Mouse (Mus musculus) limb, embryonic 14.5 days (tissue): Measurements from ENCODE around the gene Epb41l2. TPM values are rescaled to one million over a fixed set of nuclear protein-coding genes. Genes with fewer than 3 reads are reported as not detected.

Experiments
- ATAC-seq: fragments of 200-750 bp; cut with Nextera tagmentation; 2 replicates; pipeline ENCODE4 v1.8.0; 2017; ENCODE audit warnings: low read depth, moderate number of reproducible peaks, moderate TSS enrichment; ENCODE audit not compliant: low FRiP score
- DNase-seq: peaks from one replicate; pipeline ENCODE4 v3.0.0-alpha.2; 2015; ENCODE audit warnings: low spot score
- H3K27ac ChIP-seq: fragments of 300-500 bp; sonication (generic); replicated peaks from 2 replicates; pipeline ENCODE4 v1.5.1; 2014; ENCODE audit warnings: low read depth, mild to moderate bottlenecking, low read length, moderate library complexity, mixed read lengths
- H3K27me3 ChIP-seq: fragments of 300-500 bp; sonication (generic); 2 replicates; pipeline ENCODE4 v1.6.1; 2014; ENCODE audit warnings: low read length, mixed read lengths; ENCODE audit not compliant: control insufficient read depth, insufficient read depth
- H3K36me3 ChIP-seq: fragments of 300-500 bp; sonication (generic); 2 replicates; pipeline ENCODE4 v1.6.1; 2014; ENCODE audit warnings: mild to moderate bottlenecking, low read length, moderate library complexity, mixed read lengths; ENCODE audit not compliant: control insufficient read depth, insufficient read depth
- H3K4me1 ChIP-seq: fragments of 300-500 bp; sonication (generic); 2 replicates; pipeline ENCODE4 v1.6.1; 2014; ENCODE audit warnings: antibody characterized with exemption, low read length, mixed read lengths; ENCODE audit not compliant: control insufficient read depth, insufficient read depth
- H3K4me2 ChIP-seq: fragments of 300-500 bp; sonication (generic); replicated peaks from 2 replicates; pipeline ENCODE4 v1.6.1; 2014; ENCODE audit warnings: low read depth, mild to moderate bottlenecking, low read length, moderate library complexity; ENCODE audit not compliant: severe bottlenecking
- H3K4me3 ChIP-seq: fragments of 300-500 bp; sonication (generic); replicated peaks from 2 replicates; pipeline ENCODE4 v1.5.1; 2014; ENCODE audit warnings: low read length
- H3K9ac ChIP-seq: fragments of 300-500 bp; sonication (generic); 2 replicates; pipeline ENCODE4 v1.6.1; 2014; ENCODE audit warnings: mild to moderate bottlenecking, low read depth, low read length, moderate library complexity; ENCODE audit not compliant: severe bottlenecking
- H3K9me3 ChIP-seq: fragments of 300-500 bp; sonication (generic); 2 replicates; pipeline ENCODE4 v1.6.1; 2016; ENCODE audit warnings: low read length; ENCODE audit not compliant: control insufficient read depth
- POLR2A ChIP-seq: fragments of 200-500 bp; IDR thresholded peaks from 2 replicates; pipeline ENCODE4 v1.8.0; 2012; ENCODE audit warnings: inconsistent platforms, mild to moderate bottlenecking, moderate library complexity, borderline replicate concordance; ENCODE audit not compliant: insufficient read depth, insufficient read length; ENCODE audit errors: extremely low read depth
- WGBS: fragments of 180-500 bp; shearing (Covaris S2); extraction: QIAGEN DNeasy Blood & Tissue Kit; methylation state at CpG from one replicate; pipeline ENCODE4 v1.1.7; 2014; 5-methylcytosine and 5-hydroxymethylcytosine counted together
- polyA plus RNA-seq, 2 experiments: library from polyadenylated mRNA; depleted of rRNA in 1 of 2; stranded (reverse) in 1 of 2; unstranded in 1 of 2; fragments of >200 nt; fragmentation: Nextera tagmentation in 1 of 2; extraction: Ambion mirVana in 1 of 2; gene quantifications; 2 replicates each; pipeline versions ENCODE4 v1.2.1 to v1.2.3; 2012 to 2014

Epb41l2 gene
- polyA plus RNA-seq, 2 experiments: 78.1 to 143 TPM

- Histone ChIP-seq H3K27ac (no peak overlapping the region), H3K9me3 (no peaks in the 10 kb centered on the region), H3K4me1 (no peaks in the 10 kb centered on the region; the same call in 1 of the 2 replicates), H3K4me3 (no peak overlapping the region), H3K4me2 (no peak overlapping the region), H3K36me3 (0 out of 2 replicates have a peak, but pooled peaks cover 2% of the 10 kb centered on the region), H3K9ac (no peak overlapping the region), H3K27me3 (no peaks in the 10 kb centered on the region)
- 71% methylated on average over 1 of the region's 1 CpGs for WGBS
- no peak for TF ChIP-seq POLR2A
- no peak for ATAC-seq
- DNase-seq: no peak
These were observed 102.2 kb downstream of the Epb41l2 start for GRCm38 (mm10) chr10:25461832-25462231.

GRCm38 (mm10) chr10:25462669-25463068 is 103.1 kb downstream of the Epb41l2 start:
- ATAC-seq (no peak; the same call in 1 of the 2 replicates), DNase-seq (no peak)
- H3K36me3 ChIP-seq: no peaks in the 10 kb centered on the region
- H3K27me3 ChIP-seq: no peaks in the 10 kb centered on the region
- H3K9ac ChIP-seq: no peak overlapping the region
- H3K27ac ChIP-seq: no peak overlapping the region
- no peak overlapping the region for H3K4me2 ChIP-seq
- no peak overlapping the region for H3K4me3 ChIP-seq
- H3K9me3 ChIP-seq: no peaks in the 10 kb centered on the region
- 81% methylated on average over 3 of the region's 3 CpGs for WGBS
- TF ChIP-seq POLR2A: no peak
- no peaks in the 10 kb centered on the region; the same call in 1 of the 2 replicates for H3K4me1 ChIP-seq

- WGBS: 51% methylated on average over 2 of the region's 2 CpGs
- Histone ChIP-seq H3K27ac (no peak overlapping the region), H3K4me2 (no peak overlapping the region), H3K27me3 (no peaks in the 10 kb centered on the region), H3K9ac (no peak overlapping the region), H3K4me3 (no peak overlapping the region), H3K36me3 (peaks cover 19% of the 10 kb centered on the region), H3K9me3 (no peaks in the 10 kb centered on the region), H3K4me1 (no peaks in the 10 kb centered on the region; the same call in 1 of the 2 replicates)
- DNase-seq (no peak), ATAC-seq (no peak; the same call in 1 of the 2 replicates)
- no peak for TF ChIP-seq POLR2A
These were observed 106.9 kb downstream of the Epb41l2 start for GRCm38 (mm10) chr10:25466493-25466892.

- no peaks in the 10 kb centered on the region for H3K27me3 ChIP-seq
- H3K9ac ChIP-seq: no peak overlapping the region
- H3K27ac ChIP-seq: no peak overlapping the region
- no peaks in the 10 kb centered on the region for H3K9me3 ChIP-seq
- peak; percentile 67; the same call in 1 of the 2 replicates for ATAC-seq
- no peak overlapping the region for H3K4me3 ChIP-seq
- WGBS: 62% methylated on average over 2 of the region's 2 CpGs
- peaks cover 31% of the 10 kb centered on the region for H3K36me3 ChIP-seq
- H3K4me2 ChIP-seq: no peak overlapping the region
- TF ChIP-seq POLR2A: no peak
- no peak for DNase-seq
- no peaks in the 10 kb centered on the region for H3K4me1 ChIP-seq
These were observed 112.3 kb downstream of the Epb41l2 start for GRCm38 (mm10) chr10:25471944-25472343.

GRCm38 (mm10) chr10:25479716-25480115 is 120.1 kb downstream of the Epb41l2 start:
- Histone ChIP-seq H3K4me2 (no peak overlapping the region), H3K9me3 (no peaks in the 10 kb centered on the region), H3K36me3 (peaks cover 17% of the 10 kb centered on the region), H3K4me1 (no peaks in the 10 kb centered on the region), H3K27me3 (no peaks in the 10 kb centered on the region), H3K4me3 (no peak overlapping the region), H3K9ac (no peak overlapping the region), H3K27ac (no peak overlapping the region)
- 86% methylated on average over 3 of the region's 3 CpGs for WGBS
- no peak for TF ChIP-seq POLR2A
- ATAC-seq (no peak), DNase-seq (no peak)

GRCm38 (mm10) chr10:25482791-25483190 is 123.2 kb downstream of the Epb41l2 start:
- H3K27ac ChIP-seq: no peak overlapping the region
- H3K27me3 ChIP-seq: no peaks in the 10 kb centered on the region
- DNase-seq (no peak), ATAC-seq (no peak)
- no peak overlapping the region for H3K4me2 ChIP-seq
- TF ChIP-seq POLR2A: no peak
- WGBS: 64% methylated on average over 5 of the region's 5 CpGs
- no peaks in the 10 kb centered on the region for H3K9me3 ChIP-seq
- peaks cover 20% of the 10 kb centered on the region for H3K36me3 ChIP-seq
- H3K4me1 ChIP-seq: no peaks in the 10 kb centered on the region
- no peak overlapping the region for H3K9ac ChIP-seq
- no peak overlapping the region for H3K4me3 ChIP-seq
